In the genomic region with DNA sequence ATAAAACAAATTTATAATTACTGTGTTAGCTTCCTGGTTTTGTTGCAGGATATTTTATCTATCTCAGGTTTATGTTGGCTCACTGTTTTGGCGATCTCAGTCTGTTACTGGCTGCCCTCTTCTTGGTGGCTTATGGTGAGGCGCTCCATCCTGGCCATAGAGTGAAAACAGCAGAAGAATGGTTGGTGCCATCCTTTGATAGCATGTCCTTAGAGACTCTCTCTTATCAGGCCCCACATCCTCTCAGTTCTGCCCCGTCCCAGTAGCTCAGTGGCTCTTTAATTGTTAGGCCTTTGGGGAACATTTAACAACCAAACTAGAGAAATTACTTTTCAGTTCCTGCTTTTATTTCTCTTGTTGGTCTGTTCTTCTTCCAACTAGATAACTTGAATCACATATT, we compare ENCODE assay signal across 20 mouse cellular contexts.
"Had no signal": no experiment of that assay in that cellular context is flagged by ENCODE, and none has a peak within 500 bp of the region (broad histone marks: within the 10 kb centered on the region; RNA-seq: fewer than 3 reads in every experiment).

No protein-coding gene starts in this region.

- H3K9me3 ChIP-seq: kidney, embryonic 15.5 days; lung, embryonic 15.5 days; midbrain, embryonic 10.5 days; midbrain, embryonic 13.5 days; neural tube, embryonic 13.5 days; stomach, embryonic 15.5 days had no signal

- DNase-seq: kidney, adult 8-10 months; kidney, postnatal 14 days; kidney, postnatal 4 days; lung, adult 18-20 months; lung, postnatal 10 days; lung, postnatal 36 days; retina, postnatal 1 day; right cerebral cortex, postnatal 25 days; spleen, adult 18-20 months; thymus, postnatal 25 days had no signal

- H3K27me3 ChIP-seq: kidney, embryonic 15.5 days; lung, embryonic 15.5 days; midbrain, embryonic 13.5 days; neural tube, embryonic 13.5 days; stomach, embryonic 15.5 days had no signal

- H3K4me3 ChIP-seq: kidney, embryonic 15.5 days; left cerebral cortex, adult 2 months; lung, embryonic 15.5 days; midbrain, embryonic 10.5 days; midbrain, embryonic 13.5 days; myocyte; neural tube, embryonic 13.5 days; stomach, embryonic 15.5 days had no signal

- H3K4me2 ChIP-seq: kidney, embryonic 15.5 days; lung, embryonic 15.5 days; midbrain, embryonic 13.5 days; neural tube, embryonic 13.5 days; stomach, embryonic 15.5 days had no signal

- H3K9ac ChIP-seq: kidney, embryonic 15.5 days; lung, embryonic 15.5 days; midbrain, embryonic 13.5 days; neural tube, embryonic 13.5 days; stomach, embryonic 15.5 days had no signal

- ATAC-seq: intestine, postnatal 0 days; midbrain, embryonic 13.5 days; midbrain, embryonic 16.5 days had no signal

- H3K27ac ChIP-seq: kidney, embryonic 15.5 days; left cerebral cortex, adult 2 months; lung, embryonic 15.5 days; midbrain, embryonic 10.5 days; midbrain, embryonic 13.5 days; neural tube, embryonic 13.5 days; stomach, embryonic 15.5 days had no signal
